Mouse (Mus musculus) heart, postnatal 0 days (tissue): Measurements from ENCODE around the gene Mrpl1. TPM values are rescaled to one million over a fixed set of nuclear protein-coding genes. Genes with fewer than 3 reads are reported as not detected.

Experiments used
- ATAC-seq: fragments of 200-750 bp; cut with Nextera tagmentation; 2 replicates; pipeline ENCODE4 v1.8.0; 2017; ENCODE audit warnings: low read depth, moderate number of reproducible peaks, moderate library complexity; ENCODE audit not compliant: insufficient read depth
- DNase-seq: peaks from one replicate; pipeline ENCODE4 v3.0.0-alpha.2; 2016; ENCODE audit warnings: low spot score
- H3K27ac ChIP-seq: fragments of 300-500 bp; sonication (generic); 2 replicates; pipeline ENCODE4 v1.5.1; 2014; ENCODE audit warnings: low read depth, mild to moderate bottlenecking
- H3K27me3 ChIP-seq: fragments of 300-500 bp; sonication (generic); 2 replicates; pipeline ENCODE4 v1.6.1; 2014; ENCODE audit warnings: low read length, mixed read lengths; ENCODE audit not compliant: control insufficient read depth, insufficient read depth
- H3K36me3 ChIP-seq: fragments of 300-500 bp; sonication (generic); replicated peaks from 2 replicates; pipeline ENCODE4 v1.6.1; 2014; ENCODE audit warnings: low read length, mixed read lengths; ENCODE audit not compliant: control insufficient read depth, insufficient read depth
- H3K4me1 ChIP-seq: fragments of 300-500 bp; sonication (generic); 2 replicates; pipeline ENCODE4 v1.6.1; 2014; ENCODE audit warnings: antibody characterized with exemption; ENCODE audit not compliant: control insufficient read depth, insufficient read depth
- H3K4me2 ChIP-seq: fragments of 300-500 bp; sonication (generic); 2 replicates; pipeline ENCODE4 v1.6.1; 2014; ENCODE audit warnings: low read depth, mild to moderate bottlenecking, low read length, moderate library complexity
- H3K4me3 ChIP-seq: fragments of 300-500 bp; sonication (generic); 2 replicates; pipeline ENCODE4 v1.5.1; 2014; ENCODE audit warnings: low read depth, low read length
- H3K9ac ChIP-seq: fragments of 300-500 bp; sonication (generic); replicated peaks from 2 replicates; pipeline ENCODE4 v1.6.1; 2014; ENCODE audit warnings: low read depth, low read length, mixed read lengths
- H3K9me3 ChIP-seq: fragments of 300-500 bp; sonication (generic); replicated peaks from 2 replicates; pipeline ENCODE4 v1.6.1; 2016; ENCODE audit warnings: low read length; ENCODE audit not compliant: control insufficient read depth
- CTCF ChIP-seq: IDR thresholded peaks from 2 replicates; pipeline ENCODE4 v1.5.1; 2016; ENCODE audit warnings: antibody characterized with exemption, control low read depth, low read depth
- EP300 ChIP-seq: IDR thresholded peaks from 2 replicates; pipeline ENCODE4 v1.6.1; 2016; ENCODE audit warnings: antibody characterized with exemption, low read depth
- WGBS: fragments of 180-500 bp; shearing (Covaris S2); extraction: QIAGEN DNeasy Blood & Tissue Kit; methylation state at CpG from one replicate; pipeline ENCODE4 v1.1.7; 2014; 5-methylcytosine and 5-hydroxymethylcytosine counted together
- polyA plus RNA-seq: library from polyadenylated mRNA; unstranded; fragments of >200 nt; fragmentation: Nextera tagmentation; extraction: Ambion mirVana; gene quantifications from 2 replicates; pipeline ENCODE4 v1.2.1, GENCODE M21; 2015
- total RNA-seq: library from RNA; depleted of rRNA; stranded (reverse); fragments of >200 nt; gene quantifications from 2 replicates; pipeline ENCODE4 v1.2.3, GENCODE M21; 2014; ENCODE audit warnings: low replicate concordance

The Mrpl1 gene
- total and polyA plus RNA-seq, 2 experiments from 2014 or later, result 18.3 to 29.7 TPM

DNA sequence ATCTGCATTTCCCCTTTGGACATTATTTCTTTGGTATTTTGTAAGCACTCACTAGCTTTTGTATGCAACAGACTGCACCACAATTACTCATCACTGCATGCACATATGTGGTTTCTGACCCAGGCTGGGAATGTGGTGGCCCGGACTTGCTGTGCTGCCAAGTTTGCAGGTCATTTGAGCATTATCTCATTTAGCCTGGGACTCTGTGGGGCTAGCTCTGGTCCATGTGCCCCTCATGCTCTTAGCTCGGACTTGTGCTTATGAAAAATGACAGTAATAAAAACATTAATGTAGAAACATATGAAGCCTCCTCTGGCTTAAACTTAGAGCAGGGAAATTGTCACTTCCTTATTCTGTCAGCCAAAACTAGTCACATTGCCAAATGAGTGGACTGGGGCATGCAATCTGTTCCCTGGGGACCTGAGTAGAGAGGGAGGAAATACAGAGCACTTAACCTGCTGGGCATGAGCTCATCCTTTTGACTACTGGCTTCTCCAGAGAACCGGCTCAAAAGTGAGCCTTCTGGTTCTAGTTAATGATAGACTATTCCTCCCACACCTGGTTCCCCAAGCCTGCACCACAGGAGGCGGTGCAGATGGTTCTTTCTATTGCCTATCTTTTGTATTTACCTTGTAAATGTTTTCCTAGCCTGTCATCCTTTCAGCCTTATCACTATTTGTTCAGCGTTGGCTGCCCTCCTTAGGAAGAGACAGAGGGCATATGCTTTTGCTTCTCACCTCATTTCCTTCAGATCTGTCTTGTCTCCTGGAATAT, 12.7 kb downstream of the Mrpl1 start:
- Histone ChIP-seq H3K9me3 (no peaks in the 10 kb centered on the region), H3K4me3 (no peak overlapping the region), H3K4me1 (peaks cover 9% of the 10 kb centered on the region; the same call in 1 of the 2 replicates), H3K36me3 (peaks cover 24% of the 10 kb centered on the region), H3K9ac (no peak overlapping the region), H3K27ac (no peak overlapping the region), H3K27me3 (no peaks in the 10 kb centered on the region), H3K4me2 (no peak overlapping the region)
- TF ChIP-seq EP300 (no peak), CTCF (no peak)
- WGBS, result 34% methylated on average over 5 of the region's 5 CpGs
- peak; percentile 58; the same call in 1 of the 2 replicates for ATAC-seq
- DNase-seq, result peak; percentile 24

DNA sequence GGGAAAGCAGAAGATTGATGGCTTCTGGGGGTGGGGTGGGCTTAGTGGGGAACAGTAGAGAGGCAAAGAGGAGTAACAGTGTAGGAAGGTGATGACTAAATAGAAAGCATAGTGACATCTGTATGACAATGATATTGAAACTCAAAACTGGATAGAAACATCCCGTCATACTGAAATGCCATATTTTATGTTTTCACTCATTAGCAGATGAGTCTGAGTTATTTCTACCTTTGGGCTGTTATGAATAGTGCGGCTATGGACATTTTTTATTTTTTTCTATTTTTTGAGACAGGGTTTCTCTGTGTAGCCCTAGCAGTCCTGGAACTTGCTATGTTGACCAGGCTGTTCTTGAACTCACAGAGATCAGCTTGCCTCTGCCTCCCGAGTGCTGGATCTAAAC, 13.7 kb downstream of the Mrpl1 start:
- TF ChIP-seq EP300 (no peak), CTCF (no peak)
- Histone ChIP-seq H3K27ac (no peak overlapping the region), H3K4me2 (no peak overlapping the region), H3K9me3 (no peaks in the 10 kb centered on the region), H3K36me3 (peaks cover 25% of the 10 kb centered on the region), H3K4me3 (no peak overlapping the region), H3K27me3 (no peaks in the 10 kb centered on the region), H3K4me1 (peaks cover 9% of the 10 kb centered on the region; the same call in 1 of the 2 replicates), H3K9ac (no peak overlapping the region)
- no peak for DNase-seq
- WGBS, result 95% methylated on average over 3 of the region's 3 CpGs
- ATAC-seq, result no peak

DNA sequence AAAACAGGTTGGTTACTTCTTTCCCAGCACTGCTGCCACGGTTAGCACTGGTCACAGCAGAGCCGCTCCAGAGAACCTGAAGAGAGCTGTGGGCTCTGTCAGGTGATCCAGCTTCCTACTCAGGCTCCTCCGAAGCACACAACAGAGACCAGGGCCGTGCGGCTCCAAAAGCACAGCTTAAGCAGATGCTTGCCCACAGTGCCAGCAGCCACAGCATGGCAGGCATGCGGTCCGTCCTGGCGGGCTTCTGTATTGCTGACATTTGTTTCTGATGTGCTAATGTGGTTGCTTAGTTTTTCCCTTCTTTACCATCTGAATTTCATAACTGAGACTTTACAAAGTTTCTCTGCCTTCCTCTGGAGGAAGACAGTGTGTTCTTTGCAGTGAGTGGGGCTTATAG, 17.2 kb downstream of the Mrpl1 start:
- WGBS, result 95% methylated on average over 8 of the region's 8 CpGs
- Histone ChIP-seq H3K36me3 (peaks cover 41% of the 10 kb centered on the region), H3K9me3 (no peaks in the 10 kb centered on the region), H3K4me2 (no peak overlapping the region), H3K27ac (no peak overlapping the region), H3K4me3 (no peak overlapping the region), H3K9ac (no peak overlapping the region), H3K4me1 (peaks cover 9% of the 10 kb centered on the region; the same call in 1 of the 2 replicates), H3K27me3 (no peaks in the 10 kb centered on the region)
- ATAC-seq (no peak), DNase-seq (no peak)
- no peak for TF ChIP-seq EP300
- no peak for TF ChIP-seq CTCF

GRCm38 (mm10) chr5:96228967-96229366, 19.7 kb downstream of the Mrpl1 start:
- 96% methylated on average over 2 of the region's 2 CpGs for WGBS
- Histone ChIP-seq H3K9ac (no peak overlapping the region), H3K4me3 (no peak overlapping the region), H3K36me3 (peaks cover 53% of the 10 kb centered on the region), H3K27me3 (no peaks in the 10 kb centered on the region), H3K4me2 (no peak overlapping the region), H3K27ac (no peak overlapping the region), H3K9me3 (no peaks in the 10 kb centered on the region), H3K4me1 (no peaks in the 10 kb centered on the region)
- no peak for DNase-seq
- ATAC-seq, result no peak
- no peak for TF ChIP-seq CTCF
- TF ChIP-seq EP300, result no peak

GRCm38 (mm10) chr5:96238797-96239196, 29.5 kb downstream of the Mrpl1 start:
- Histone ChIP-seq H3K4me1 (no peaks in the 10 kb centered on the region), H3K4me2 (no peak overlapping the region), H3K27ac (no peak overlapping the region), H3K9me3 (no peaks in the 10 kb centered on the region), H3K36me3 (peaks cover 29% of the 10 kb centered on the region), H3K27me3 (no peaks in the 10 kb centered on the region), H3K4me3 (no peak overlapping the region), H3K9ac (no peak overlapping the region)
- ATAC-seq (no peak), DNase-seq (no peak)
- 89% methylated on average over 5 of the region's 5 CpGs for WGBS
- no peak for TF ChIP-seq EP300
- TF ChIP-seq CTCF, result no peak

DNA sequence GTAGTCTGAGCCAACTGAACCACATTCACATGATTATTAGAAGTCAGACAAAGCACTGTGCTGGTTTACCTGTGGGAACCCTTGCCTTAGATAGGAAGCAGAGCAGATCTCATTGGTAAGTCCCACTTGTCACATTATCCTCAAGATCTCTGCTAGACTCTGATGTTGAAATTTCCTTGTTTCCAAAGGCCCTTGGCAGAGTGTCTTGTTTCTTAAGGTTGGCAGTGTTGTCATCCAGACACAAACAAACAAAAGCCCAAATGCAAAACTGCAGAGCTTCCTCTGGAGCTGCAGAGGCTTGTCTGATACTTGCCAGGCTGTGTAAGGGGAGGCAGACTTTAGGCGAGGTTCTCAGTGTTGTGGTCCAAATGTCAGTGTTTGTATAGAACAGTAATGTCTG, 31.6 kb downstream of the Mrpl1 start:
- Histone ChIP-seq H3K4me2 (no peak overlapping the region), H3K4me3 (no peak overlapping the region), H3K9ac (no peak overlapping the region), H3K36me3 (peaks cover 27% of the 10 kb centered on the region), H3K27ac (no peak overlapping the region), H3K9me3 (no peaks in the 10 kb centered on the region), H3K27me3 (no peaks in the 10 kb centered on the region), H3K4me1 (no peaks in the 10 kb centered on the region)
- no peak for TF ChIP-seq EP300
- DNase-seq, result no peak
- ATAC-seq, result no peak
- 68% methylated on average over 1 of the region's 1 CpGs for WGBS
